Mouse (Mus musculus) E14TG2a.4 (cell line): ENCODE measurements around the gene Helb.

Experiments used
- CTCF ChIP-seq: conservative IDR thresholded peaks from 2 replicates; pipeline ENCODE4 v1.5.1; 2014; ENCODE audit warnings: low read length
- NANOG ChIP-seq: IDR thresholded peaks from 2 replicates; pipeline ENCODE4 v1.6.1; 2014; ENCODE audit warnings: borderline replicate concordance, low read length, mixed read lengths
- POU5F1 ChIP-seq: IDR thresholded peaks from 2 replicates; pipeline ENCODE4 v1.6.1; 2014; ENCODE audit warnings: low read length, borderline replicate concordance

GRCm38 (mm10) chr10:120140916-120141516 lies 28.2 kb upstream of the Helb start:
- no peak for TF ChIP-seq CTCF
- TF ChIP-seq NANOG, result no peak
- no peak for TF ChIP-seq POU5F1
